Mouse (Mus musculus) hindbrain, embryonic 11.5 days (tissue): Measurements from ENCODE around the gene Ubac1. TPM values are rescaled to one million over a fixed set of nuclear protein-coding genes. Genes with fewer than 3 reads are reported as not detected.

Experiments
- ATAC-seq: fragments of 200-750 bp; cut with Nextera tagmentation; 2 replicates; pipeline ENCODE4 v1.8.0; 2017; ENCODE audit warnings: mild to moderate bottlenecking, moderate TSS enrichment, moderate library complexity; ENCODE audit not compliant: low FRiP score
- DNase-seq: peaks from one replicate; pipeline ENCODE4 v3.0.0-alpha.2; 2015; ENCODE audit warnings: low spot score
- H3K27ac ChIP-seq: fragments of 300-500 bp; sonication (generic); 2 replicates; pipeline ENCODE4 v1.5.1; 2014; ENCODE audit warnings: mild to moderate bottlenecking, low read depth, low read length
- H3K27me3 ChIP-seq: fragments of 300-500 bp; sonication (generic); 2 replicates; pipeline ENCODE4 v1.6.1; 2014; ENCODE audit warnings: mild to moderate bottlenecking, low read length, moderate library complexity, mixed read lengths; ENCODE audit not compliant: control insufficient read depth, insufficient read depth
- H3K36me3 ChIP-seq: fragments of 300-500 bp; sonication (generic); 2 replicates; pipeline ENCODE4 v1.6.1; 2014; ENCODE audit warnings: mild to moderate bottlenecking, low read length, moderate library complexity, mixed read lengths; ENCODE audit not compliant: control insufficient read depth, insufficient read depth
- H3K4me1 ChIP-seq: fragments of 300-500 bp; sonication (generic); replicated peaks from 2 replicates; pipeline ENCODE4 v1.6.1; 2014; ENCODE audit warnings: low read length, mixed read lengths; ENCODE audit not compliant: control insufficient read depth, insufficient read depth
- H3K4me2 ChIP-seq: fragments of 300-500 bp; sonication (generic); replicated peaks from 2 replicates; pipeline ENCODE4 v1.6.1; 2014; ENCODE audit warnings: mild to moderate bottlenecking, low read depth, low read length
- H3K4me3 ChIP-seq: fragments of 300-500 bp; sonication (generic); 2 replicates; pipeline ENCODE4 v1.5.1; 2014; ENCODE audit warnings: low read depth, low read length
- H3K9ac ChIP-seq: fragments of 300-500 bp; sonication (generic); 2 replicates; pipeline ENCODE4 v1.6.1; 2014; ENCODE audit warnings: low read depth, low read length
- H3K9me3 ChIP-seq: fragments of 300-500 bp; sonication (generic); 2 replicates; pipeline ENCODE4 v1.6.1; 2016; ENCODE audit warnings: low read length; ENCODE audit not compliant: control insufficient read depth
- WGBS: fragments of 180-500 bp; shearing (Covaris S2); extraction: QIAGEN DNeasy Blood & Tissue Kit; methylation state at CpG from one replicate; pipeline ENCODE4 v1.1.7; 2014; 5-methylcytosine and 5-hydroxymethylcytosine counted together
- polyA plus RNA-seq: library from polyadenylated mRNA; unstranded; fragments of >200 nt; fragmentation: Nextera tagmentation; extraction: Ambion mirVana; gene quantifications from 2 replicates; pipeline ENCODE4 v1.2.1, GENCODE M21; 2014

Ubac1 gene
- polyA plus RNA-seq, 1 experiment from 2014 or later = 106 TPM

DNA sequence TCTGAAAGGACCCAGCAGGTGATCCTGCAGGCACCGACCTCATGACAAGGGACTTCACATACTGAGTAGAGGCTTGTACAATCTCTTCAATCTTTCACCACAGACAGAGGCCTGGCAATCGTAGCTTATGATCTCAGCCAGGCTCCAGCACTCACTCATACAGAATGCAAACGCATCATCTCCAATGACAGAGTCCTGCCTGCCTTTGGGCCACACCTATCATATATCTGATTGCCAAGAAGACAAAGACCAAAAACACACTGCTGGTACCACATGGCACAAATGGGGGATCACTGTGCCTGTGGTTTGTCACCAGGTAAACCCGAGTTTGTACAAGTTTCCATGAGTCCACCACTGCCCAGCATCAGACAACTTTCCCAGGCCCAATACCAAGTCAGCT, 4.2 kb downstream of the Ubac1 start:
- 78% methylated on average over 4 of the region's 4 CpGs for WGBS
- ATAC-seq = no peak

DNA sequence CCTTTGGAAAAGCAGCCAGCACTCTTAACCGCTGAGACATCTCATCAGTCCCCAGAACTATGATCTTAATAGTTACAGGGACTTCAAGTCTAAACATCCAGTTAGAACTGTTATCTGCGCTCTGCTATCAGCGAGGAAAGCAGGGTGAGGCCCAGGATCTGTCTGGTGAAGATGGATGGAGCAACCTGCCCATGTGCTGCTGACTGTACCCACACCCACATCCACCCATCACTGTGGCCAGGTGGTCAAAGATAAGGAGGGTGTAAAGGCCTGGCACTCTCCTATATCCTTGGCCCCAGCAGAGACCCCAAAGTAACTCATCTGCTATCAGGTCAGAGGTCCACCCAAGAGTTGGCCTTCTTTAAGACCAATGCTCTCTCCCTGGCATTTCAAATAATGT, 7.9 kb downstream of the Ubac1 start:
- Histone ChIP-seq H3K36me3 (peaks cover 11% of the 10 kb centered on the region; the same call in 1 of the 2 replicates), H3K4me2 (no peak overlapping the region), H3K27me3 (no peaks in the 10 kb centered on the region), H3K4me1 (no peaks in the 10 kb centered on the region), H3K4me3 (no peak overlapping the region), H3K27ac (no peak overlapping the region), H3K9me3 (no peaks in the 10 kb centered on the region), H3K9ac (no peak overlapping the region)
- ATAC-seq (no peak), DNase-seq (no peak)
- WGBS = 94% methylated on average over 3 of the region's 3 CpGs

More for the DNA sequence above, 4.2 kb downstream of the Ubac1 start:
- no peak overlapping the region for H3K27ac ChIP-seq
- H3K4me3 ChIP-seq = no peak overlapping the region
- no peaks in the 10 kb centered on the region for H3K27me3 ChIP-seq
- H3K4me1 ChIP-seq = 0 out of 2 replicates have a peak, but pooled peaks cover 2% of the 10 kb centered on the region
- no peak for DNase-seq
- no peaks in the 10 kb centered on the region for H3K9me3 ChIP-seq
- no peak overlapping the region for H3K9ac ChIP-seq
- no peak overlapping the region for H3K4me2 ChIP-seq
- H3K36me3 ChIP-seq = 0 out of 2 replicates have a peak, but pooled peaks cover 3% of the 10 kb centered on the region

DNA sequence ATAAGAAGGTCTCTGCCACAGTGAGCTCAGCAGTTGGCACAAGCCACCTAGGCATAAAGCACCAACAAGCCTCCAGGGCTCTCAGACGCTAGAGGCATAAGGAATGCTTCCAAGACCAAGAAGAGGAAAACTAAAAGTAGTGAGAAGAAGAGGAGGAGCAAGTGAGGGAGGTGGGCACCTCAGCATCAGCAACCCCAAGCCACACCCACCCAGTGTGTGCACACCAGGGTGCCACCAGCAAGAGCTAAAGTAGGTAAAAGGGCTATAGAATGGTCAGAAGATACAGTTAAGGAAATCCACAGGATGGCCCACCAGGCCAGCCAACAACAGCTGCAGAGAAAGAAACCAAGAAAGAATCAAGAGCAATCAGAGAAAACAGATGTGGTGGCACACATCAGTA, 10.1 kb downstream of the Ubac1 start:
- 79% methylated on average over 1 of the region's 1 CpGs for WGBS
- DNase-seq (no peak), ATAC-seq (no peak)
- H3K27me3 ChIP-seq = no peaks in the 10 kb centered on the region
- no peak overlapping the region for H3K9ac ChIP-seq
- H3K4me1 ChIP-seq = no peaks in the 10 kb centered on the region
- H3K4me3 ChIP-seq = no peak overlapping the region
- H3K36me3 ChIP-seq = peaks cover 16% of the 10 kb centered on the region
- no peak overlapping the region for H3K4me2 ChIP-seq
- H3K9me3 ChIP-seq = no peaks in the 10 kb centered on the region
- no peak overlapping the region for H3K27ac ChIP-seq

DNA sequence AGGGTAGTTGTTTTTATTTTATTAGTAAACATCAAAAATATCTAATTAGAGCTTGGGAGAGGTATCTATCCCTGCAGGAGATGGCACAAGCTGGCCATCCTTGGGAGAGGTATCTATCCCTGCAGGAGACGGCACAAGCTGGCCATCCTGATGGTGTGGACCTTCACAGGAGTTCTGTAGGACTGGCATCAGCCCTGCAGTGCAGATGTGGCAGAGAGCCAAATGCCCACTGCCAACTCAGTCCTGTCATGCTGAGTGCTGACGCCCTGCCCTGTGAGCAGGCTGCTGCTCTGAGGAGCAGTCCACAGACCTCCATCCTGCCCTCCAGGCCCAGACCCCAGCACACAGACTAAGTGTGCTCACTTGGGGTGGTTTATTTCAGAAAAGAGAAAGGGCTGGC, 19.5 kb downstream of the Ubac1 start:
- Histone ChIP-seq H3K4me1 (no peaks in the 10 kb centered on the region), H3K9ac (no peak overlapping the region), H3K4me2 (no peak overlapping the region), H3K36me3 (0 out of 2 replicates have a peak, but pooled peaks cover 2% of the 10 kb centered on the region), H3K27me3 (no peaks in the 10 kb centered on the region), H3K4me3 (no peak overlapping the region), H3K27ac (no peak overlapping the region), H3K9me3 (no peaks in the 10 kb centered on the region)
- ATAC-seq (no peak), DNase-seq (no peak)
- 93% methylated on average over 2 of the region's 2 CpGs for WGBS

DNA sequence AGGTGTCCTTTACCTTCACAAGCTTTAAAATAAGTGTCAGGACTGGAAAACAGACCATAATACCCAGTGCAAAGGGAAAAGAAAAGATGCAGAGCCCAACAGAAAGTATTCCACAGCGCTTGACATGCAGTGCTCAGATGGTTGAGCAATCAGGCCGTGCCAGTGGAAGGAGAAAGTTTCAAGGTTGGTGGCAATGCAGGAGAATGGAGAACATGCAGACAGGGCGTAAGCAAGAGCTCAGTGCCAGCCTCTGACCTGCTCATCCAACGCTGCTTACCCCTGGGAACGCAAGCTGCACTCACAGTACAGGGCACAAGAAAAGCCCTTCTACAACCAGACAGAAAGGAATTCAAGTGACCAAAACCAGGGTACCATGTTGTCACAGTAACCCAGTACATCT, 20.4 kb downstream of the Ubac1 start:
- Histone ChIP-seq H3K27ac (no peak overlapping the region), H3K9ac (no peak overlapping the region), H3K9me3 (no peaks in the 10 kb centered on the region), H3K4me1 (no peaks in the 10 kb centered on the region), H3K4me3 (no peak overlapping the region), H3K4me2 (no peak overlapping the region), H3K27me3 (no peaks in the 10 kb centered on the region), H3K36me3 (0 out of 2 replicates have a peak, but pooled peaks cover 2% of the 10 kb centered on the region)
- DNase-seq = no peak
- no peak for ATAC-seq
- 94% methylated on average over 5 of the region's 5 CpGs for WGBS

DNA sequence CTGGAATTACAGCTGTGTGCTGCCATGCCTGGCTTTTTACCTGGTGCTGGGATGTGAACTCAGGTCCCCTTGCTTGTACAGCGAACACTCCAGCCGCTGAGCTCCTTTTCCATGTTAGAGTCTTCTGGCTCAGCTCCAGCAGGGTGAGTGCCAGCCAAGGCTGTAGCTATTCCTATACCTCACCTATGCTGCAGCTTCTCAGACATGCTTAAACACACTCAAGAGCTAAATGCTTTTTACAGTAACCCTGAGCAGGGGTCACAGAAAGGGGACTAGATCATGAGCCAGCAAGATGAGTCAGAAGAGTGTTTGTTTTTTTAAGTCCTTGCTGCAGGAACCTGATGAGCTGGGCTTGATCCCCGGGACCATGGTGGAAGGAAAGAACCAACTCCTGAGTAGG, 23.8 kb downstream of the Ubac1 start:
- no peak for DNase-seq
- Histone ChIP-seq H3K36me3 (no peaks in the 10 kb centered on the region), H3K27me3 (no peaks in the 10 kb centered on the region), H3K9ac (no peak overlapping the region), H3K4me1 (no peaks in the 10 kb centered on the region), H3K4me2 (no peak overlapping the region), H3K27ac (no peak overlapping the region), H3K9me3 (no peaks in the 10 kb centered on the region), H3K4me3 (no peak overlapping the region)
- 80% methylated on average over 3 of the region's 3 CpGs for WGBS
- ATAC-seq = no peak

DNA sequence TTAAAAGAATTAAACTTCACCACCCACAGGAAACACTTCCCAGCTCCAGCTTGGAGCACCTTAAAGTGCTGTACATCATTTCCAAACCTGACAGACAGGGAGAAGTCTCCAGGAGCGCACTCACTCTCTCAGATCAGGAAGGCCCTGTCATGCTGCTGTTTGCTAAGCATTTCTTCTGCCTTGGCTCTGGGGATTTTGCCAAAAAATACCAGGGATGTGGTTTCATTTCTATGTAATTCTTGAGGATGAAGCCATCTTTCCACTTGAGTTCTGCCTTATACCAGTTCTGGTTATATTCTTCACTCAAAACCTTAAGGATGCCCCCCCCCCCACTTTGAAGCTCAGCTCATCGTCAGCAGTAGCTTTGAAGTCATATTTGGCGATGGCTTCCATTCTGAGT, 26.8 kb downstream of the Ubac1 start:
- H3K36me3 ChIP-seq = no peaks in the 10 kb centered on the region
- no peak overlapping the region for H3K4me2 ChIP-seq
- ATAC-seq (no peak), DNase-seq (no peak)
- H3K4me3 ChIP-seq = no peak overlapping the region
- no peak overlapping the region for H3K9ac ChIP-seq
- no peaks in the 10 kb centered on the region for H3K4me1 ChIP-seq
- H3K27ac ChIP-seq = no peak overlapping the region
- 94% methylated on average over 3 of the region's 3 CpGs for WGBS
- H3K27me3 ChIP-seq = no peaks in the 10 kb centered on the region
- H3K9me3 ChIP-seq = no peaks in the 10 kb centered on the region

DNA sequence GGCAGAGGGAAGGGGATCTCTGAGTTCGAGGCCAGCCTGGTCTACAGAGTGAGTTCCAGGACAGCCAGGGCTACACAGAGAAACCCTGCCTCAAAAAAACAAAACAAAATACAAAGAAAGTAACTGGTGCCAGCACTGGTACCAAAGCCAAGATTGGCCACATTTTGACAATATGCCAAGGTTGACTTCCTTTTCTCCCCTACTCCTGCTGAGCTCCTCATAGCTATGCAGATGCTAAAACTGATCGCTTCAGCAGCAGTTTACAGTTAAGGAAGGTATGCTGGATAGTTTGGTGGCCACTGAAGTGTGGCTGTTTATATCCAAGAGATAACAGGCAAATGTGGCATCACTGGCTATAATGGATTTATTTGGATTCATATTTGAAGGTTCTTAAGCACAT, 29.3 kb downstream of the Ubac1 start:
- Histone ChIP-seq H3K4me3 (no peak overlapping the region), H3K9ac (no peak overlapping the region), H3K9me3 (no peaks in the 10 kb centered on the region), H3K27ac (no peak overlapping the region), H3K4me1 (no peaks in the 10 kb centered on the region), H3K36me3 (no peaks in the 10 kb centered on the region), H3K27me3 (no peaks in the 10 kb centered on the region), H3K4me2 (no peak overlapping the region)
- ATAC-seq (no peak), DNase-seq (no peak)
- 70% methylated on average over 2 of the region's 2 CpGs for WGBS

DNA sequence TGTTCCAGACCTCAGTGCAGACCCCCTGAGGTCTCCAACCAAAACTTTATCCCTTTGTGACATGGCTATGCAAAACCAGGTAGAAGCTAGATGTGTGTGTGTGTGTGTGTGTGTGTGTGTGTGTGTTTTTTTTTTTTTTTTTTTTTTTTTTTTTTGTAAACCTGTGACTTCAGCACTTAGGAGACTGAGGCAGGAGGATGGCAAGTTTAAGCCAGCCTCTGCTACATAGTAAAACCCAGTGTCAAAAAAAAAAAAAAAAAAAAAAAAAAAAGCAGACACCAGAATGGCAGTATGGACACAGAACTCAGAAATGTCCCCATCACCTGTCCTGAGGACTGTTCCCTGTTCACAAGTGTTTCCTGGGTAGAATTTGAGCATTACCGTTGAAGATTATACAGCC, 31.9 kb downstream of the Ubac1 start:
- DNase-seq (no peak), ATAC-seq (no peak)
- Histone ChIP-seq H3K27ac (no peak overlapping the region), H3K4me1 (no peaks in the 10 kb centered on the region), H3K4me2 (no peak overlapping the region), H3K9ac (no peak overlapping the region), H3K9me3 (no peaks in the 10 kb centered on the region), H3K27me3 (no peaks in the 10 kb centered on the region), H3K36me3 (no peaks in the 10 kb centered on the region), H3K4me3 (no peak overlapping the region)
- WGBS = 88% methylated on average over 1 of the region's 1 CpGs
